Mouse (Mus musculus) embryonic facial prominence, embryonic 15.5 days (tissue): ENCODE measurements at regions not wholly inside any gene's neighbourhood (a gene's known extent, or its start where the extent isn't known, plus 50 kb on each side); places are given as distances from the start of the nearest gene placed in this dataset.
"Not testable (repeated sequence)": the region's sequence is repeated elsewhere in the genome, so short reads cannot be mapped to it uniquely, and the experiment has no call there.

ENCODE experiments used
- ATAC-seq: fragments of 200-750 bp; cut with Nextera tagmentation; 2 replicates; pipeline ENCODE4 v1.8.0; 2017; ENCODE audit warnings: low read depth, moderate TSS enrichment; ENCODE audit not compliant: insufficient number of reproducible peaks, low FRiP score, low TSS enrichment
- H3K27ac ChIP-seq: fragments of 300-500 bp; sonication (generic); replicated peaks from 2 replicates; pipeline ENCODE4 v1.5.1; 2015; ENCODE audit warnings: mild to moderate bottlenecking, inconsistent platforms
- H3K27me3 ChIP-seq: fragments of 300-500 bp; sonication (generic); 2 replicates; pipeline ENCODE4 v1.6.1; 2015; ENCODE audit warnings: inconsistent platforms
- H3K36me3 ChIP-seq: fragments of 300-500 bp; sonication (generic); 2 replicates; pipeline ENCODE4 v1.6.1; 2015; ENCODE audit warnings: mild to moderate bottlenecking, inconsistent platforms
- H3K4me1 ChIP-seq: fragments of 300-500 bp; sonication (generic); 2 replicates; pipeline ENCODE4 v1.6.1; 2015; ENCODE audit warnings: inconsistent platforms
- H3K4me2 ChIP-seq: fragments of 300-500 bp; sonication (generic); replicated peaks from 2 replicates; pipeline ENCODE4 v1.6.1; 2015; ENCODE audit warnings: mild to moderate bottlenecking, inconsistent platforms
- H3K4me3 ChIP-seq: fragments of 300-500 bp; sonication (generic); replicated peaks from 2 replicates; pipeline ENCODE4 v1.5.1; 2015; ENCODE audit warnings: mild to moderate bottlenecking, inconsistent platforms
- H3K9ac ChIP-seq: fragments of 300-500 bp; sonication (generic); 2 replicates; pipeline ENCODE4 v1.6.1; 2015; ENCODE audit warnings: inconsistent platforms
- H3K9me3 ChIP-seq: fragments of 300-500 bp; sonication (generic); replicated peaks from 2 replicates; pipeline ENCODE4 v1.6.1; 2016; ENCODE audit warnings: inconsistent platforms
- WGBS: fragments of 180-500 bp; shearing (Covaris S2); methylation state at CpG from one replicate; pipeline ENCODE4 v1.1.7; 2015; 5-methylcytosine and 5-hydroxymethylcytosine counted together

DNA sequence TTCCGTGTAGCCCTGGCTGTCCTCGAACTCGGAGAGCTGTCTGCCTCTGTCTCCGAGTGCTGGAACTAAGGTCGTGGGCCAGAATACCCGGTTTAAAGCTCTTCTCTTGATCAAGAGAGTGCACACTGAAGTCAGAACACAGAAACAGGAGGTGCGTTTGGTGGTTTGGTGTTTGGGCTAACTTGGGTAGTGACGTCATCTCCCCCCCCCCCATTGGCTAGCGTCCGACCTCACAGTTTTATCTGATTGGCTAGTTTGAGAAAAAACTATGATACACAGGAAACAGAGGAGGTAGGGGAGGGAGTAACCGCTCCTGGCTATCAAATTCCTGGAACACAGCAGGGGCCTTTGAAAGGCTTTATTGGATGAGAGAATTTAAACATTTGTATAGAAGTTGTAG is 60.2 kb upstream of the Pim1 start:
- H3K27me3 ChIP-seq = no peaks in the 10 kb centered on the region
- H3K9me3 ChIP-seq = no peaks in the 10 kb centered on the region
- no peak overlapping the region for H3K4me3 ChIP-seq
- peaks cover 23% of the 10 kb centered on the region for H3K4me1 ChIP-seq
- H3K9ac ChIP-seq = no peak overlapping the region
- ATAC-seq = no peak
- no peaks in the 10 kb centered on the region for H3K36me3 ChIP-seq
- H3K4me2 ChIP-seq = no peak overlapping the region
- 79% methylated on average over 11 of the region's 11 CpGs for WGBS
- H3K27ac ChIP-seq = no peak overlapping the region

DNA sequence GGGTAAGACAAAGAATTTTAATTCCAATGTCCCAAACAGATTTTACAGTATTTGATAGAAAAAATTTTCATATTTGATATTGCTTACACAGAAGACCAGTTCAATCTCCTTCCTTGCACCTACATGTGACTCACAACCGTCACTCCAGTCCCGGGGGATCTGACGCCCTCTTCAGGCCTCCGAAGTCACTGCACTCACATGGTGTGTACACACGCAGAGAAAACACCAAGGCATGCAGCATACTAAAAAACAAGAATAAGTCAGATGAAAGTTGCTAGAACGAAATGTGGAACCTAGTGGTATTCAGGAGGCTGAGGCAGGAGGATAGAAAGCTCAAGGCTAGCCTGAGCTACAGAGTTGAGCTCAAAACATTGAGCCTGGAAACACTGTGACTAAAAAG is 59.7 kb upstream of the Pim1 start:
- Histone ChIP-seq H3K9ac (no peak overlapping the region), H3K36me3 (no peaks in the 10 kb centered on the region), H3K9me3 (no peaks in the 10 kb centered on the region), H3K27ac (no peak overlapping the region), H3K27me3 (no peaks in the 10 kb centered on the region), H3K4me2 (no peak overlapping the region), H3K4me3 (no peak overlapping the region), H3K4me1 (peaks cover 23% of the 10 kb centered on the region)
- 95% methylated on average over 6 of the region's 6 CpGs for WGBS
- ATAC-seq = no peak

DNA sequence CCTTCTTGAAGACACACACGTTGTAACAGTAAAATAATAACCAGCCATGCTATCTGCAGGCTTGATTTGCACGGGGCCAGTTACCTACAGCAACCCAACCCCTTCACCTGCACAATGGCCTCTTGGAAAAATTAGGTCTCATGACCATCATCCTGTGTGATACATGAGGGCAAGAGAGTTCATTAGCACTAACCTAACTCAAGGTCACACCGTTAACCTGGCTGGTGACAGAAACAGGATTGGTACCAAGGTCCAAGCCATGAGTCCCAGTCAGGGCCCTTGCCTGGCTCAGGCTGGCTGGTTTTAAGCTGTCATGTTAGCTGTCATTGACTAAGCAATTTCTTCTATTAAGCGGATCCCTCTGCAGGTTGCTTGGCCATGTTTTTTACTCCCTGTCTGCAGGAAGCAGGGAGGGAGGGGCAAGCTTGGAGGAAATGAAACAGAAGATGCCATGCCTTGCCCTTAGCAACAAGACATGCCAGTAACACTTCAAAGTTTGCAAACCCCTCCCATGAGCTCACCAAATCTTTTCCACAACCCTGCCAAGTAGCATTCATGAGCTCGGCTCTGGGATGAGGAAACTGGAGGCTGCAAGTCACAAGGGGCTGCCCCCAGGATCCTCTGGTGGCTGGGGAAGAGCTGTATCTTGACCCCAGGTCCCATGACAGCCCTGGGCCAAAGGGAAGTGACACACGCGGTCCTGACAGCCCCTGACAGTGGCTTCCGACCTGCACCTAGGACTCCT is 58.8 kb upstream of the Pim1 start:
- no peak for ATAC-seq
- WGBS = 59% methylated on average over 8 of the region's 8 CpGs
- Histone ChIP-seq H3K9me3 (no peaks in the 10 kb centered on the region), H3K4me2 (no peak overlapping the region), H3K4me1 (peaks cover 25% of the 10 kb centered on the region), H3K9ac (no peak overlapping the region), H3K36me3 (no peaks in the 10 kb centered on the region), H3K27me3 (no peaks in the 10 kb centered on the region), H3K4me3 (no peak overlapping the region), H3K27ac (no peak overlapping the region)

DNA sequence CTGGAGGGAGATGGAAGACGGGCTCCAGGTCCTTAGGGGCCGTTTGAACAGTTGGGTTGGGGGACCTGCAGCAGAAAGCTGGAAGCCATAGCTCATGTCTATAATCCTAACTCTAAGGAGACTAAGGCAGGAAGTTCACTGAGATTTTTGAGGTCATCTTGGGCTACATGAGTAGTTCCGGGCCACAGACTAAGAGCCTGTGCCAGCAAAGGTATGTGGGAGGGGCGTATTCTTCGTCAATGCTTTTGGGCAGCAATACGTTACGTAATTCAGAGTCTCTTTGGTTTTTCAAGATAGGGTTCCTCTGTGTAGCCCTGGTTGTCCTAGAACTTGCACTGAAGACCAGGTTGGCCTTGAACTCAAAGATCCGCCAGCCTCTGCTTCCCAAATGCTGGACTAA is 57.9 kb upstream of the Pim1 start:
- H3K9me3 ChIP-seq = no peaks in the 10 kb centered on the region
- 88% methylated on average over 8 of the region's 8 CpGs for WGBS
- H3K27me3 ChIP-seq = no peaks in the 10 kb centered on the region
- H3K9ac ChIP-seq = no peak overlapping the region
- H3K4me2 ChIP-seq = no peak overlapping the region
- H3K4me1 ChIP-seq = peaks cover 32% of the 10 kb centered on the region
- H3K36me3 ChIP-seq = no peaks in the 10 kb centered on the region
- no peak overlapping the region for H3K4me3 ChIP-seq
- ATAC-seq = no peak
- H3K27ac ChIP-seq = no peak overlapping the region

GRCm38 (mm10) chr17:29433370-29433769 is 57.2 kb upstream of the Pim1 start:
- no peak overlapping the region for H3K4me2 ChIP-seq
- whole genome bisulfite sequencing = 62% methylated on average over 8 of the region's 8 CpGs
- H3K4me3 ChIP-seq = no peak overlapping the region
- H3K9ac ChIP-seq = no peak overlapping the region
- peaks cover 33% of the 10 kb centered on the region for H3K4me1 ChIP-seq
- H3K36me3 ChIP-seq = no peaks in the 10 kb centered on the region
- no peak overlapping the region for H3K27ac ChIP-seq
- H3K27me3 ChIP-seq = no peaks in the 10 kb centered on the region
- H3K9me3 ChIP-seq = no peaks in the 10 kb centered on the region
- ATAC-seq = no peak

GRCm38 (mm10) chr17:29434074-29434944 is 56.2 kb upstream of the Pim1 start:
- H3K4me3 ChIP-seq = no peak overlapping the region

DNA sequence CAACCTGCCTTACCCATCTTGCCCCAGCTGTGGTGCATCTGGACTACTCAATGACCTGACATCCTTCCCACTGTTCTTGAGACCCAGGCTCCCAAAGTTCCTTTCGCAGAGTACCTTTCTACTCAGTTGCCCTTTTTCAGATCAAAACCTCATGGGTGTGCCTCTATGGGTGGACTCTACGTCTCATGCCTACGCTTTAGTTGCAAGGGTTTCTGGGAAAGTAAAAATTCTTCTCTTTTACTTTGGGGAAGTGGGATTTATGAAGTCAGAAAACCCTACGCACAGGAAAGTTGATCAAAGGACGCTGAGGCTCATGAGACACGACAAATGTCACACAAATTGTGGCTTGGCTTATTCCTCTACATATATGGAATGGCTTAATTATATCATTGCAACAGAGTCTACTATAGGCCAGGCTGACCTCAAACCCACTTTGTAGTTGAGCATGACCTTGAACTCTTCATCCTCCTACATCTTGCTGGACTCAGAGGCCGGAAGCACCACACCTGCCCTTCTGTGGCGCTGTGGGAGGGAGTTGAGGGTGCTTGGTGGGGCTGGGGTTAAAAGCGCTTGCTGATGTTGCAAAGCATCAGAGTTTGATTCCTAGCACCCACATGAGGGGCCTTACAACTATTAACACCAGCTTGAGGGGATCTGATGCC is 55.1 kb upstream of the Pim1 start:
- 86% methylated on average over 9 of the region's 9 CpGs for WGBS
- no peak overlapping the region for H3K9ac ChIP-seq
- peaks cover 36% of the 10 kb centered on the region for H3K4me1 ChIP-seq
- no peak overlapping the region for H3K4me2 ChIP-seq
- H3K36me3 ChIP-seq = no peaks in the 10 kb centered on the region
- H3K27ac ChIP-seq = no peak overlapping the region
- H3K4me3 ChIP-seq = no peak overlapping the region
- no peak for ATAC-seq
- H3K9me3 ChIP-seq = no peaks in the 10 kb centered on the region
- H3K27me3 ChIP-seq = no peaks in the 10 kb centered on the region

More at GRCm38 (mm10) chr17:29434074-29434944, 56.2 kb upstream of the Pim1 start:
- Histone ChIP-seq H3K9ac (no peak overlapping the region), H3K27me3 (no peaks in the 10 kb centered on the region), H3K4me2 (no peak overlapping the region), H3K27ac (no peak overlapping the region), H3K9me3 (no peaks in the 10 kb centered on the region), H3K36me3 (no peaks in the 10 kb centered on the region), H3K4me1 (peaks cover 36% of the 10 kb centered on the region)
- 64% methylated on average over 20 of the region's 20 CpGs for WGBS
- ATAC-seq = no peak

DNA sequence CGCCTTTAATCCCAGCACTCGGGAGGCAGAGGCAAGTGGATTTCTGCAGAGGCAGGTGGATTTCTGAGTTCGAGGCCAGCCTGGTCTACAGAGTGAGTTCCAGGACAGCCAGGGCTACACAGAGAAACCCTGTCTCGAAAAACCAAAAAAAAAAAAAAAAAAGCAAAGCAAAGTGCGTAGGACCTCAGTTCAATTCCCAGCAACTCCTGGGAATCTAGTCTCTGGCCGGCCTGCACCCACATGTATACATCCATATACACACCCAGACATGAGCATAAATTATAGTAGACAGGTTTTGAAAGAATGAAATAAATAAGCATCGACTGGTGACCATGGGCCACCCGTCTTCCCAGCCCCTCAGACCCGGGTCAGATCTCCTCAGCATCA is 54.1 kb upstream of the Pim1 start:
- H3K9me3 ChIP-seq, H3K36me3 ChIP-seq, H3K27me3 ChIP-seq, H3K9ac ChIP-seq, ATAC-seq: not testable (repeated sequence)
- H3K27ac ChIP-seq = peak overlapping the region; percentile 78
- H3K4me1 ChIP-seq = peaks cover 35% of the 10 kb centered on the region
- peak overlapping the region; percentile 74 for H3K4me2 ChIP-seq
- 68% methylated on average over 9 of the region's 9 CpGs for WGBS
- peak overlapping the region; percentile 47; the same call in 1 of the 2 replicates for H3K4me3 ChIP-seq

- Histone ChIP-seq H3K27ac (peak overlapping the region; percentile 78), H3K36me3 (no peaks in the 10 kb centered on the region), H3K9ac (peak overlapping the region; percentile 15; the same call in 1 of the 2 replicates), H3K4me3 (peak overlapping the region; percentile 47), H3K27me3 (no peaks in the 10 kb centered on the region), H3K9me3 (no peaks in the 10 kb centered on the region), H3K4me1 (peaks cover 30% of the 10 kb centered on the region), H3K4me2 (peak overlapping the region; percentile 74)
- under 1% methylated on average over 36 of the region's 36 CpGs for WGBS
- ATAC-seq = peak; percentile 88
Observed at GRCm38 (mm10) chr17:29436871-29437534, 53.5 kb upstream of the Pim1 start.

GRCm38 (mm10) chr17:29437535-29438324 is 52.8 kb upstream of the Pim1 start:
- Histone ChIP-seq H3K4me3 (peak overlapping the region; percentile 47), H3K36me3 (no peaks in the 10 kb centered on the region), H3K9me3 (no peaks in the 10 kb centered on the region), H3K27me3 (no peaks in the 10 kb centered on the region), H3K27ac (peak overlapping the region; percentile 78), H3K4me1 (peaks cover 23% of the 10 kb centered on the region), H3K4me2 (peak overlapping the region; percentile 74), H3K9ac (0 out of 2 replicates have a peak overlapping the region, but pooled peaks have one; percentile 15)
- 35% methylated on average over 16 of the region's 16 CpGs for WGBS
- no peak for ATAC-seq
